Mouse (Mus musculus) adipocyte (in vitro differentiated cells): ENCODE results near the gene Ccl6.

Source experiments
- DNase-seq: peaks from one replicate; pipeline ENCODE4 v3.0.0-alpha.2; 2016; ENCODE audit warnings: low spot score

The Ccl6 gene

GRCm38 (mm10) chr11:83597796-83598195, 4.9 kb upstream of the Ccl6 start:
- DNase-seq = no peak

DNA sequence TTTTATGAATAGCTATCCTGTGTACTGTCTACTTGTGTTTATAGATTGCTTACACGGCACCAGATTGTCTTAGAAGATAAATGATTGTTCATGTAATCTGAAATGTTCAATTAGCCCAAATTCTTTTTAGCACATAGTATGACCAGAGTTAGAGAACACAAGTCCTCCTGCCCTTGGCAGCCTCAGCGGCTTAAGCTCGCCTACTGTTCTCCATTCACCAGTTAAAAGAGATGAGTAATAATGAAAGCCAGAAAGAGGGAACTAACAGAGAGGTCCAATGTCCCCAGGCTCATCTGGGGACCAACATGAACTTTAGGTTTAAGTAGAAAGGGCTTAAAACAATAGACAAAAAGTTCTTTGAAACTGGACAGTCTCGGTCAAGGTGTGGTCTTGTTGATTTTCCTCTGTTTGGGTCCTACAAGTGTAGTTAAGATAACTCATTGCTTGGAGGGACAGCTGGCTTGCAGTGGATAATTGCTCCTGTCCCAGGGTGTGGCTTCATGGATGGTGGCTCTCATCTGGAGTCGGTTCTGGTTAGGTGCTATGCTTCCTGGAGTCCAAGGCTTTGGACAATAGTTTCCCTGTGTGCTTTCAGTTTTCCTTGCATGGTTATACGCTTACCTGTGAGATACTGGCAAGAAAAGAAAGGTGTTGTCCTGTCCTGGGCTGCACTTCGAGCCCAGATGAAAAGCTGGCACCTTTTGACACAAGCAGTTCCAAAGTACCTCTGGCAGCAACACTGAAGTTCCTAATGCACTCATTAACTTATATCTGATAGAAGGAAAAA, 3.0 kb upstream of the Ccl6 start:
- DNase-seq = no peak

DNA sequence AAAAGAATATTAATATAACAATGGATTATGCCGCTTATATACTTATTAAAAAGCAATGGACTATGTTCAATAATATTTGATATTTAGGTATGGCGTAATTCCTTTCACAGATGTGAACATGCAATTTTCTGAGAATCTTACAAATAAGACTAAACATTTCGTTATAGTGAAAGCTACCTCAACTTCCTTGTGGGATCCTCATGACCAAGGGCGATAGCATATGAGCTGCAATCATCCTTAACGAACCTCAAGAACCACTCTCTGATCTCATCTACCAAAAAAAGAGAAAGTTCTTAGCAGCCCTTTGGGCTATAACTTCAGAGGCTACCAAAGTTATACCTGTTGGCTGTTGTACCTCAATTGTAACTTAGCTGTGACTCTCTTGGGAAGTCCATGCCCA, 566 bp upstream of the Ccl6 start:
- no peak for DNase-seq

DNA sequence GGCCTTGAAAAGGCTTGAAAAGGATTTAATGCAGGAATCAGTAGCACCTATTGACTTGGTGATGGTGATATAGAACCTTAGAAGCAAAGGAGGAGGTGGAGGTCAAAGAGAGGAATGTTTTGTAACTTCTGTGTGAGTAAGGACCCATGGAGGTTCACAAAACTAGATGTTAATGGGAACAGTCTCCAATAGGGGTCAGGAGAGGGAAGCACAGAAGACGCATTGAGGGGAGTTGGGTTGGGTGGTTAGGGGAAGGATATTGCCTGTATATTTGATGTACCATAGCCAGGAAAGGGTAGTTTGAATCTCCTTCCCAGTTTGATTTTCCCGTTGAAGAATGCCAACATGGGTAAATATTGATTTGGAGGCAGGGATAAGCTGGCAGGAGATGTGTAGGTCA, 8.7 kb downstream of the Ccl6 start:
- DNase-seq = no peak

- no peak for DNase-seq
These were observed 9.5 kb downstream of the Ccl6 start for GRCm38 (mm10) chr11:83583450-83583754.

- DNase-seq = peak; percentile 96
These were observed 10.0 kb downstream of the Ccl6 start for GRCm38 (mm10) chr11:83582626-83583449.

GRCm38 (mm10) chr11:83581626-83582610, 11.0 kb downstream of the Ccl6 start:
- peak; percentile 58 for DNase-seq

DNA sequence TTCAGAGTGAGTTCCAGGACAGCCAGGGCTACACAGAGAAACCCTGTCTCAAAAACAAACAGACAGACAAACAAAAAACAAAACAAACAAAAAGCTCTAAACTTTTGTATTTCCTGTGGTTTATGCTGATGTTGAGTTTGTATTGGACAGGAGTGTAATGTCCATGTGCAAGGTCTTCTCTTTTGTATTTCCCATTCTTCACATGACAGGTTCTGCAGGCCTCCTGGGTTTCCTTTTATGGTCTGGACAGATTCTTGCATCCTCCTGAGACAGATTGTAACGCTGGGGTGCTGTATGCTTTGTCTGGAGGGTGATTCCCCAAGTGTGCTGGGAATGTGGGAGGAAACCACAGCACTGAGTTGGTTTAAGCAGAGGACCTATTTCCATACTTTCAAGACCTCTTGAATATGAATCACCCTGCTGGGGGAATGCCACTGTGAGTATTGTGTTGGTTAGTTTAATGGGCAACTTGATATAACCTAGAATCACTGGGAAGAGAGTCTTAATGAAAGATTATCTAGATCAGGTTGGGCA, 12.1 kb downstream of the Ccl6 start:
- no peak for DNase-seq

GRCm38 (mm10) chr11:83578999-83579398, 13.9 kb downstream of the Ccl6 start:
- DNase-seq = no peak

DNA sequence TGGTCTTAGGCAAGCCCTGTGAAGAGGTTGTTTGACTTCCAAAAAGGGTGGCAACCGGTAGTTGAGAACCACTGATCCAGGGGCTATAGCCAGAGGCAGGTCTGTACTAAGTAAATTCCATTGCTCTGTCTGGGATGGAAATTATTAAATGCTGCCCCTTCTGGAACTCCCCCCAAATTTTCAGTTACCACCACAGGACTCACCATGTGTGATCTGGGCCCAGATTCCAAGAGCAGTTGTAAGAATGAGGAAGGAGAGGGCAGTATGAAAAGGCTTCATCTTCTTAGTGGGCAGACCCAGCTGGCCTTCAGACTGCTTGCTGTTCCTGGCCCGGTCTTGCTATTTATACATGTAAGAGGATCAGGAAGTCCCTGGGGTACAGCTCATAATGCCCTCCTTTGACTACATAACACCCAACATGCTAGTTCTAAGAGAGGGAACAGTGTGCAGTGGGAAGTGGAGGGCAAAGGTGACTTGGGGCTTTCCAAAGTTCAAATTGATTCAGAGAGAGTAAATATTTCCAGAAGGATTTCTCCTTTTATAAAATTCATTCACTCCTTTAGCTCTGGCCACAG, 14.6 kb downstream of the Ccl6 start, which contains the start of gene Ccl9:
TSS of gene Ccl9 (minus strand) at position 451 of the 575 bp plus-strand sequence.
- peak; percentile 32 for DNase-seq

DNA sequence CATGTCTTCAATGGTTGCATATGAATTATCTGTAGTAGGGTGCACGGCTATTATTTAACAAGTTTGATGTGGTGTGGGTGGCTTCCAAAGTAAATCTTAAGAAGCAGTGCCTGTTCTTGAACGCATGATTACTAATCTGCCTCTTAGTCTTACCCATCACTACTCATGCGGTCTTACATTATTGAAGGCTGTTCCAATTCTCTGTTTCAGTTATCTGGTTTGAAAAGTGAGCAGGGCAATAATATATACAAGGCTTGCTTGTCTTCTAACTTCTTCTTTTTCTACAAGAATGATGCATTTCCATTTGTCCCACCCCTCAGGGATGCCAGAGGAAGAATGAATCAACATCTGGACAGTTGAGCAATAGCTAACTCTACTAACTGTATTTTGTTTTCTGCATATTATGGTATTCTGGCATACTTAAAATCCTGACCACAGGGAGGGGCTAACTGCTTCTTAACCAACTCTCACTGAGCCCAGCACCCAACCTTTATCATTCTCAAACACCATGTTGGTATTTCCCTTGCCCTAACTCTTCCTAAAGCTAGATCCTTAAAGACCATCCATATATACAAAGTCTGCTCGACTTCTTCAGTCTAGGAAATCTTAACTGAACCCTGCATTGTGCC, 15.8 kb downstream of the Ccl6 start:
- DNase-seq = peak; percentile 68

GRCm38 (mm10) chr11:83572834-83573233, 20.1 kb downstream of the Ccl6 start:
- no peak for DNase-seq

DNA sequence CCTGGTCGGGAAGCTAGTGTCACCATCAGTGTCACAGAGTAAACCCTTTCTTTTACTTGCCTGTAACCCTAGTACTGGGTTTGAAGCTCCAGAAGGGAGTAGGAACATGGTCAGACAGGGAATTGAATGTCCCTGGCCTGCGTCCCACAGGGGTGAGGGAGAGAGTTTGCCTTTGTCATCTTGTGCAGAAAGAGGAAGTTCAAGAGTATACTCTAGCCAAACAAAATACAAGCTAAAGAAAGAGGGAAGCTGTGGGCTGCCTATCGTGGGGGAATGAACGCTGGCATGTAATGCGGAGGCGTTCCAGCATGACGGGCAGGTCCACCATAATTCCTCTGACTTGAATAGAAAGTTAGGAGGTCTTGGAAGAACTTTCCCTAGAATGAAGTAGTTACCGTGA, 20.7 kb downstream of the Ccl6 start:
- DNase-seq = peak; percentile 64

DNA sequence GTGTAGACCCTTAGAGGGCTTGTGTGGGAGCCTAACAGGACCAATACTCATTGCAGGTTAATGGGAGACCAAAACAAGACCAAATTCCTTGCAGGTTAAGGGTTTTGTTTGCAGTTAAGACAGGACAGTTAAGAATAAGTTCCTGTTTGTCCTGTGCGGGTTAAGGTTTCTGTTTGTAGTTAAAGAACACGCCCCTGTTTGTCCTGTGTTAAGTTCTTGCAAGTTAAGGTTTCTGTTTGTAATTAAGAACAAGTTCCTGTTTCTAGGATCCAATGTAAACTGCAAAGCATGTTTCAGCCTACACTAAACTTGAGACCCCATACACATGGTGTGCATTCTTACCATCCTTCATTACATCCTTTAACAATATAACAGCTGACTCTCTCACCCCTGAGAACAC, 22.7 kb downstream of the Ccl6 start:
- DNase-seq = no peak

GRCm38 (mm10) chr11:83569249-83569648, 23.6 kb downstream of the Ccl6 start:
- no peak for DNase-seq

- DNase-seq = no peak
These were observed 24.1 kb downstream of the Ccl6 start for GRCm38 (mm10) chr11:83568786-83569185.

GRCm38 (mm10) chr11:83568061-83568460, 24.8 kb downstream of the Ccl6 start:
- peak; percentile 66 for DNase-seq

GRCm38 (mm10) chr11:83567311-83567710, 25.6 kb downstream of the Ccl6 start:
- DNase-seq = no peak

DNA sequence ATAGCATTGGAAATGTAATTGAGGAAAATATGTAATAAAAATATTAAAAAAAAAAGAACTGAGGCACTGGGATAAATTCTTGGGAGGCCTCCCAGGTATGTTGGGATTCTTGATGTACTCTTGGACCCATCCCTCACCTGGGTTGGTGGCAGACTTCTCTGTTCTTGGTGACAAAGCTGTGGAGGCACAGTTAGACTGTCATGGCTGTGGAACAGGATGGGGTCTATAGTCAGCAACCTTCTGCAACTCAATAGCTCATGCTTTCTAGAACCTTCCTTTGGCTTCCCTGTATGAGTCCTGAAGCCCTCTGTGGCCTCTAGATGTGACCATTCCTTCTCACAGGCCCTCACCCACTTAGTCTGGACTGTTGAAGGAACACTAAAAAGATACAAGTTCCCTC, 26.3 kb downstream of the Ccl6 start:
- DNase-seq = no peak

DNA sequence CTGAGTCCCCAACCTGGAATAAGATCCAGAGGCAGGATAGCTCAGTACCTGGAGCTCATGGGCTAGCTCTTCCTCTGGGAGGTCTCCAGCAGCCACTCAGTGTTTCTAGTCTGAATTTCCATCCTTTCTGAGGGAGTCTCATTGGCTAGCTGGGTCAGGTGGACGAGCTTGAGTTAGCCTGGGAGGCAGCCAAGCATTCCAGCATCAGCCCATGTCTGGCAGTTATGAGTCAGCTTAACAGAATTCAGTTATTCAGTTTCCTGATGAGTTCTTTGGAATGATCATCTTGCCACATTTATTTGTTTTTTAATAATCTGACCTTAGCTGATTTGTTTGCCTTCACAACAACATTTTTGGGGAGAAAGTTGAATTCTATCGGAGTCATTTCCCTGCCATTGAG, 29.1 kb downstream of the Ccl6 start:
- DNase-seq = peak; percentile 88

GRCm38 (mm10) chr11:83562311-83562887, 30.5 kb downstream of the Ccl6 start:
- DNase-seq = no peak
